Mouse (Mus musculus) limb, embryonic 11.5 days (tissue): ENCODE data around the gene Gart. TPM values are rescaled to one million over a fixed set of nuclear protein-coding genes. Genes with fewer than 3 reads are reported as not detected.

Source experiments
- ATAC-seq: fragments of 200-750 bp; cut with Nextera tagmentation; 2 replicates; pipeline ENCODE4 v1.8.0; 2017; ENCODE audit warnings: low read depth; ENCODE audit not compliant: insufficient number of reproducible peaks, low FRiP score, low TSS enrichment
- DNase-seq: peaks from one replicate; pipeline ENCODE4 v3.0.0-alpha.2; 2015; ENCODE audit warnings: low spot score
- H3K27ac ChIP-seq: fragments of 300-500 bp; sonication (generic); replicated peaks from 2 replicates; pipeline ENCODE4 v1.5.1; 2014; ENCODE audit warnings: low read depth, mild to moderate bottlenecking, low read length
- H3K27me3 ChIP-seq: fragments of 300-500 bp; sonication (generic); 2 replicates; pipeline ENCODE4 v1.6.1; 2014; ENCODE audit warnings: mild to moderate bottlenecking, low read length, mixed read lengths; ENCODE audit not compliant: control insufficient read depth, insufficient read depth
- H3K36me3 ChIP-seq: fragments of 300-500 bp; sonication (generic); 2 replicates; pipeline ENCODE4 v1.6.1; 2014; ENCODE audit warnings: mild to moderate bottlenecking, low read length, moderate library complexity, mixed read lengths; ENCODE audit not compliant: control insufficient read depth, insufficient read depth
- H3K4me1 ChIP-seq: fragments of 300-500 bp; sonication (generic); 2 replicates; pipeline ENCODE4 v1.6.1; 2014; ENCODE audit warnings: low read length, mixed read lengths; ENCODE audit not compliant: control insufficient read depth, insufficient read depth
- H3K4me2 ChIP-seq: fragments of 300-500 bp; sonication (generic); 2 replicates; pipeline ENCODE4 v1.6.1; 2014; ENCODE audit warnings: low read depth, mild to moderate bottlenecking, moderate library complexity; ENCODE audit not compliant: severe bottlenecking
- H3K4me3 ChIP-seq: fragments of 300-500 bp; sonication (generic); 2 replicates; pipeline ENCODE4 v1.5.1; 2014; ENCODE audit warnings: low read depth, low read length
- H3K9ac ChIP-seq: fragments of 300-500 bp; sonication (generic); 2 replicates; pipeline ENCODE4 v1.6.1; 2014; ENCODE audit warnings: mild to moderate bottlenecking, low read length
- H3K9me3 ChIP-seq: fragments of 300-500 bp; sonication (generic); 2 replicates; pipeline ENCODE4 v1.6.1; 2016; ENCODE audit warnings: low read length; ENCODE audit not compliant: control insufficient read depth
- WGBS: fragments of 180-500 bp; shearing (Covaris S2); extraction: QIAGEN DNeasy Blood & Tissue Kit; methylation state at CpG from one replicate; pipeline ENCODE4 v1.1.7; 2014; 5-methylcytosine and 5-hydroxymethylcytosine counted together
- polyA plus RNA-seq: library from polyadenylated mRNA; unstranded; fragments of >200 nt; fragmentation: Nextera tagmentation; extraction: Ambion mirVana; gene quantifications from 2 replicates; pipeline ENCODE4 v1.2.1, GENCODE M21; 2014

Gart gene
- polyA plus RNA-seq, 1 experiment from 2014 or later = 131 TPM

DNA sequence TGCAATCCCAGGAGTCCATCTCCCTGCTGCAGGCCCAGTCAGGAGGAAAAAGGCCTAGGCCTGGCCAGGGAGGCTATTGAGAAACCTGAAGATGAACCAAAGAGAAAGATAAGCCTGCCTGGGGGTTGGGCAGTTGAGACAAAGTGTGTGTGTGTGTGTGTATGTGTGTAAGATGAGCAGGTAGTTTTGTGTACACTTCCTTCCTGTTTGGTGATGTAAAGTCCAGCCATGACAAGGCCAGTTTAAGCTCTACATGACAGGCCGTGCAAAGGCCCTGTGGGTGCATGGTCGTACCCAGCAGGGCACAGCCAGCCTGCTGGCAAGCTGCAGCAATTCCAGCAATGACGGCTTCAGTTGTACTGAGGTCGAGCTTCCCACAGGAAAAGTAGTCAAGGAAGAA, 17.0 kb downstream of the Gart start:
- Histone ChIP-seq H3K27ac (no peak overlapping the region), H3K36me3 (peaks cover 24% of the 10 kb centered on the region), H3K4me2 (no peak overlapping the region), H3K27me3 (no peaks in the 10 kb centered on the region), H3K9me3 (no peaks in the 10 kb centered on the region), H3K9ac (no peak overlapping the region), H3K4me3 (no peak overlapping the region), H3K4me1 (no peaks in the 10 kb centered on the region)
- DNase-seq = no peak
- WGBS = 84% methylated on average over 4 of the region's 4 CpGs
- no peak for ATAC-seq

DNA sequence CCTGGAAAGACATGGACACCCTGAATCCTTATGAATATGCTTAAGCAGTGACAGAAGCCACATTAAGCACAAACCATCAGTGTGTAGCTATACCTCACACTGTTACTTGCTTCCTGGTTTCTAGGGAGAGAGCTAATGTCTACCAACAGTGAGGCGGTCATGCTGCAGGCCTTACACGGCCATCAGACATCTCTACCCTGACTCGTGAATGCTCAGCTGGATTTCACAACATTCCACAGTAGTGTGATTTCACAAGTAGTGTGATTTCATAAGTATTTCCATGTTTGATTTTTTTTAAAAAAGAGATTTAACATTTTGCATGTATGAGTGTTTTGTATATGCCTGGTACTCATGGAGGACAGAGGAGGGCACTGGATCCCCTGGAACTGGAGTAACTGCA, 18.1 kb downstream of the Gart start:
- Histone ChIP-seq H3K27ac (no peak overlapping the region), H3K9me3 (no peaks in the 10 kb centered on the region), H3K36me3 (peaks cover 24% of the 10 kb centered on the region), H3K4me3 (no peak overlapping the region), H3K9ac (no peak overlapping the region), H3K4me1 (no peaks in the 10 kb centered on the region), H3K4me2 (no peak overlapping the region), H3K27me3 (no peaks in the 10 kb centered on the region)
- 88% methylated on average over 3 of the region's 3 CpGs for WGBS
- ATAC-seq (no peak), DNase-seq (no peak)

DNA sequence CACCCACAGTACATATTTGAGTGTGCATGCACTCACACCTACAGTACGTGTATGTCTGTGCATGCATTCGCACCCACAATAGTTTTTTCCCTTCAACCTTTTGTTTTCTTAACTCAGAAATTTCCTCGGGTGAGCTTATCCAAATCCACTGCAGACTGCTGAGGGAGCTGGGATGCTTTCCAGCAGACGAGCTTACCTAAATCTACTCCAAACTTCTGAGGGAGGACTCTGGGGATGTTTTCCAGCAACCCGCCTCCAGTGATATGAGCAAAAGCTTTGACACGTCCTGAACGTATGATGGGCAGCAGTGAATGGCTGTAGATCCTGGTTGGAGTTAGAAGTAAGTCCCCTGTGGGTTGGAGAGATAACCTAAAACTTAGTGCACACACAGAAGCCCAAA, 18.9 kb downstream of the Gart start:
- no peak overlapping the region for H3K4me3 ChIP-seq
- no peaks in the 10 kb centered on the region for H3K27me3 ChIP-seq
- H3K4me1 ChIP-seq = no peaks in the 10 kb centered on the region
- H3K9ac ChIP-seq = no peak overlapping the region
- 89% methylated on average over 7 of the region's 7 CpGs for WGBS
- DNase-seq (no peak), ATAC-seq (no peak)
- no peak overlapping the region for H3K4me2 ChIP-seq
- H3K9me3 ChIP-seq = no peaks in the 10 kb centered on the region
- no peak overlapping the region for H3K27ac ChIP-seq
- H3K36me3 ChIP-seq = peaks cover 25% of the 10 kb centered on the region

DNA sequence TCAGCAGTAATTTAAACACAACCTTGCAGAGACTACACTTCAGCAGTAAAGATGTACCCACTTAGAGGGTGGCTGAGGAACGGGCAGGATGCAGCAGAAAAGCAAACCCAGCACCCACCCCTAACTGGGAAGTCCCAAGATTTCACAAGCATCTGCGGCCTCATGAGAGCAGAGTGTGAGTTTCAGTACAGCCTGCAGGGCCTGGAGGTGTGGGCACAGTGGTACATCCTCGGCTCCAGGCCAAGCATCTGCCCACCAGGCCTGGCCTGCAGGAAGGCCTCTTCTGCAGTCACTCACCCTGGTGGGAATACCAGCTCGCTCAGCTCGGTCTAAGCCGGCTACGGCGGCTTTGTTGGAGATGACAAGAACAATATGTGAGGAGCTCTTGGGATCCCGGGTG, 23.7 kb downstream of the Gart start:
- no peak for ATAC-seq
- Histone ChIP-seq H3K27me3 (no peaks in the 10 kb centered on the region), H3K4me3 (no peak overlapping the region), H3K36me3 (peaks cover 19% of the 10 kb centered on the region), H3K4me2 (no peak overlapping the region), H3K4me1 (no peaks in the 10 kb centered on the region), H3K9me3 (no peaks in the 10 kb centered on the region), H3K9ac (no peak overlapping the region), H3K27ac (no peak overlapping the region)
- 94% methylated on average over 9 of the region's 9 CpGs for WGBS
- DNase-seq = no peak

DNA sequence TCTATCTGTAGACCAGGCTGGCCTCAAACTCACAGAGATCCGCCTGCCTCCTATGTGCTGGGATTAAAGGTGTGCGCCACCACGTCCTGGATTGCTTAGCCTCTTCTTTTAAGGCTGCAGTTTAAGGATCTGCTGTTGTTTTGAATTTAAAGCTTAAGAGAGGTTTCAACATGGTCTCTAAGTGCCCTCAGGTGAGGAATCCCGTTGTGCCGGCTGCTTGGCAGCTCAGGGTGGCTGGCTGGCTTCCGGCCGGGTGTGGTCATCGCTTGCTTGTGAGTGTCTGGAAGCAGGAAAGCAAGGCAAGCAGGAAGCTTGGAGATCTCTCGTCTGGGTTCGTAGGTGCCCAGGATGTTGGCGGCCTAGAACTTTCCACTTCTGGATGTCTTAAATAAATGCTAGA, 25.8 kb downstream of the Gart start:
- Histone ChIP-seq H3K9ac (no peak overlapping the region), H3K27ac (no peak overlapping the region), H3K4me2 (no peak overlapping the region), H3K4me3 (no peak overlapping the region), H3K27me3 (no peaks in the 10 kb centered on the region), H3K36me3 (peaks cover 19% of the 10 kb centered on the region), H3K4me1 (no peaks in the 10 kb centered on the region), H3K9me3 (no peaks in the 10 kb centered on the region)
- ATAC-seq = no peak
- no peak for DNase-seq
- WGBS = 92% methylated on average over 11 of the region's 11 CpGs

DNA sequence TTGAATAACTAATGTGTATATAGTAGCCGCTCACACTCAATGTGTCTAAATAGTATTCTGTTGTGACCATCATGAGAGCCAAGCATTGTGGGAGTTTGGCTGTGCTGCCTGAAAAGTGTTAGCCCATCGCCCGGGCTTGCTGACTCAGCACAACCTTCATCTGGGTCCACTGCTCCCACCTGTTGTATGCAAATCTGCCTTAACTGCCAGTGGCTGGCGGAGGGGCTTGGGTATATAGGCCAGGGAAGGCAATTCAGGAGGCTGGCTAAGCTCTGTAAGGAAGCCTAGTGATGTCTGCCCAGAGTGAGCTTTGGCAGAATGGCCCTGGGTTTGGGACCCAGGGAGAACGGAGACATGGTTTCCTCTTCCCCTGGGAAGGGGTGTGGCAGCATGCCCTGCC, 26.6 kb downstream of the Gart start:
- no peak overlapping the region for H3K4me2 ChIP-seq
- H3K4me3 ChIP-seq = no peak overlapping the region
- DNase-seq (no peak), ATAC-seq (no peak)
- no peak overlapping the region for H3K27ac ChIP-seq
- H3K9me3 ChIP-seq = no peaks in the 10 kb centered on the region
- H3K9ac ChIP-seq = no peak overlapping the region
- H3K4me1 ChIP-seq = no peaks in the 10 kb centered on the region
- H3K36me3 ChIP-seq = peaks cover 16% of the 10 kb centered on the region
- WGBS = 89% methylated on average over 5 of the region's 5 CpGs
- H3K27me3 ChIP-seq = no peaks in the 10 kb centered on the region

DNA sequence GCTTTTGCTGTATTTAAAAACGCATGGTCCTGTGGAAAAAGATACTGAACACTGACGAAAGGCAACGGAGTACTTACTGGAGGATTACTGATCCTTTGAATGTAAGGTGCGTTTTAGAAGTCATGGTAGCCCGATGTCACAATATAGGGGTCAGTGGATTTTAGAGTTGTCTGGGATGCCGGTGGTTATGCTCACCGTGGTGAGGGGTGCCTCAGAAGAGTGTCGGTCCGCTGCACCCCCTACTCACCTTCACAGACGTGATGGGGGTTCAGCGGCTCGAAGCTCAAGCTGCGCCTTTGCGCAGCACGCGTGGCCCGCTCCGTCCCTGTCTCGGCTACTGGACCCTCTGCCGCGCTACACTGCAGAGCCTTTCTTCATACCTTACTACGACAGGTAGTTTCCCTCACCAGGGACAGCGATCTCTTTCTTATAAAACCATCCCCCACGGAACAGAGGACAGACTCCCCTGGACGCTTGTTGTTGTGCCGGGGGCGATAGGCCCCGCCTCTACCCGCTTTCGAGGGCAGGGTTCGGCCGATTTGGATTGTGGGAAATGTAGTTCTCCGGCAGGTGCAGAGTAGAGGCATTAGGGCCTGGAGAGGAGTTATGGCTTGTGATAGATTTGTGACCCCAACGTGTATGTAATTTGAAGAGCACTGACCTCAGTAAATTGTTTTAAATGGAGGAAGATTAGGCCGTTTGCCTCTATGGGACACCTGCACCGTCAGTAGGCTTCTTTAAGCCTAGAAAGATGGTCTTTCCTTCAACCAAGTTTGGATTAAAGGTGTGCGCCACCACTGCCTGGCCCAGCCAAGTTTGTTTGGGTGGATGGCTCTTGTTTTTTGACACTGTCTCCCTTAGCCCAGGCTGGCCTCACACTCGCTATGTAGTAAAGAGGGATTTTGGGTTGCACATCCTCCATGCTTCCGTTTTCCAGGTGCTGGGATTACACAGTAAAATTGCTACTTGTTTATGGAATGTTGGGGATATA, 27.9 kb downstream of the Gart start, which contains the start of gene Dnajc28:
Dnajc28 (minus strand) TSS at position 516 of the 991 bp plus-strand sequence.
- H3K9me3 ChIP-seq = no peaks in the 10 kb centered on the region
- 9% methylated on average over 39 of the region's 39 CpGs for WGBS
- peak; percentile 84 for DNase-seq
- H3K36me3 ChIP-seq = peaks cover 9% of the 10 kb centered on the region; the same call in 1 of the 2 replicates
- no peak within 1 kb of the TSS for H3K27ac ChIP-seq
- no peaks in the 10 kb centered on the region for H3K27me3 ChIP-seq
- H3K9ac ChIP-seq = peak within 1 kb of the TSS; percentile 61
- H3K4me1 ChIP-seq = no peaks in the 10 kb centered on the region
- peak within 1 kb of the TSS; percentile 84 for H3K4me2 ChIP-seq
- H3K4me3 ChIP-seq = peak within 1 kb of the TSS; percentile 67
- ATAC-seq = peak; percentile 79

DNA sequence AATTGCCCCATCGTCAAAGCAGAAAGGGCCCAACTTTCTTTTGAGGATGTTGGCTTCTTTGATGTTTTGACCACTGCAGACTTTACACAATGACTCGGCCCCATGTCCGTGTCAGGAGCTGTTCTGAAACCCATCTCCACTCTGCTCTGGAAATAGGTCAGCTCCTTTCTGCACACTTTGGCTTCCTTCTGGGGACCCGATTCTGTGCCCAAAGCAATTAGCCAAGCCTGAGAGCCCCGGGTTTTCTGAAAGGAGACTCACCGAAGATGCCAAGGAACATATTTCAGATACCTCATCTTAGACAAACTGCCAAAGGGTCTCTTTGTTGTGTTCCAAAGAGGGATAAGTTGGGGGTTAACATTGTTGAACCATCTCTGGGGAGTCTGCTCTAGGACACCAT, 32.2 kb downstream of the Gart start:
- Histone ChIP-seq H3K36me3 (no peaks in the 10 kb centered on the region), H3K9ac (no peak overlapping the region), H3K4me2 (no peak overlapping the region), H3K4me3 (no peak overlapping the region), H3K27me3 (no peaks in the 10 kb centered on the region), H3K9me3 (no peaks in the 10 kb centered on the region), H3K27ac (no peak overlapping the region), H3K4me1 (no peaks in the 10 kb centered on the region)
- DNase-seq (no peak), ATAC-seq (no peak)
- 87% methylated on average over 6 of the region's 6 CpGs for WGBS
